Mouse (Mus musculus): ENCODE data around the gene Cenpx.

Cenpx gene

DNA sequence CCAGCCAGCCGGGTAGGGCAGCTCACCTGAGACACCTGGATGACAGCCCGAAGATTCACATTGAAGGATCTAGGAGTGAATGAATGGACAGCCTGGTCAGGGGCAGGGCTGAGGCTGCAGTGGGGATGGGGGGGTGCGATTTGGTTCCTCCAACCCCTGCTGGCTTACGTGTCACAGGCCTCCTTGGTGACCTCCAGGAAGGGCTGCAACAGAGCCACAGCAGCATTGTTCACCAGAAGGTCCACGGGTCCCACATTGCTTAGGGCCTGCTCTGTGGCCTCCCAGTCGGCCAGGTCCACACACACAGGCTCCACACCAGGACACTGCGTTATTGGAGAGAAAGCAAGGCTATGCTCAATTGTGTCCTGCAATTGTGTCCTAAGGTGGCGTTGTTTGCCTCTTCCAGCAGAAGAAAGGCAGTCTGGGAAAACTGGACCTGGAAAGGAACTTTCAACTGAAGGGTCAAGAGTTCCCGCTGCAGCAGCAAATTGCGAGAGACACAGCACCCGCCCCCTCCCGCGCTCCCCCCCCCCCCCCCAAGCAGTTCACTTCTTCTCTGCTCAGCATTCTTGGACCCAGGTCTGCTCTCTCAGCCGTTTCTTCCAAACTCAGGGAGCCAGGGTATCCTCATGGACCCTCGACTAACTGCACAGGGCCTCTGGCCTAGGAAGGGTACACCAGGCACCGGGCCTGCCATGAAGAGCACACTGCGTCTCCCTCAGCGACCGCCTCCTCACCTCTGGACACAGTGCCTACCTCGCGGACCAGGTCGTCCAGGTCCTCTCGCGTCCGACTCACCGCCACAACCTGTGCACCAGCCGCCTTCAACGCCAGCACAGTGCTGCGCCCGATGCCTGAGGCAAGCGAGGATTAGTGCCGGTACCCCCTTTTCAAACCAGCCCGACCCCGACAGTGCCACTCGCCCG lies 13.0 kb upstream of the Cenpx start:
- DNase-seq (ENCODE audit: low read depth, low spot score), result no peak

- DNase-seq (ENCODE audit: low read depth, low spot score), result no peak
Observed at GRCm38 (mm10) chr11:120723509-120723908, 10.0 kb upstream of the Cenpx start.

GRCm38 (mm10) chr11:120722761-120723382 lies 9.3 kb upstream of the Cenpx start:
- DNase-seq (ENCODE audit: low read depth, low spot score), result no peak

DNA sequence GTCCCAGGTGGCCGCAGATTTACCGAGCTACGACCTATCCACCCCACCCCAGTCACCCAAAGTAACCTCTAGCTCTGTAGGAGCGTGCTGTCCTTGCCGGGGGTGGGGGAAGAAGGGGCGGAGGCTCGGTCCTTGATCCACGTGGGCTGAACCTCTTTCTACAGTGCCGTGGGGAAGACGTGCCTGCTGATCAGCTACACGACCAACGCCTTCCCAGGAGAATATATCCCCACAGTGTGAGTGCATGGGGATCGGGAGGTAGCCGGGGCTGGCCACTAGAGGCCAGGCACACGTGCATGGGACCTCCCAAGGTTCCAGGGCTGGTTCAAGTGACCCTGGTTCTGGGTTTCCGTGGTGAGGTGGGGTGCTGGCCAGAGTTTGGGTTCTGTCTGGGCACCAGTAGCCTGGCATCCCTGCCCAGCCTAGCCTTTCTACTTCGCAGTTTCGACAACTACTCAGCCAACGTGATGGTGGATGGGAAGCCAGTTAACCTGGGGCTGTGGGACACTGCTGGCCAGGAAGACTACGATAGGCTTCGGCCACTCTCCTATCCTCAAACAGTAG lies 8.6 kb upstream of the Cenpx start:
- DNase-seq (ENCODE audit: low read depth, low spot score), result no peak

DNA sequence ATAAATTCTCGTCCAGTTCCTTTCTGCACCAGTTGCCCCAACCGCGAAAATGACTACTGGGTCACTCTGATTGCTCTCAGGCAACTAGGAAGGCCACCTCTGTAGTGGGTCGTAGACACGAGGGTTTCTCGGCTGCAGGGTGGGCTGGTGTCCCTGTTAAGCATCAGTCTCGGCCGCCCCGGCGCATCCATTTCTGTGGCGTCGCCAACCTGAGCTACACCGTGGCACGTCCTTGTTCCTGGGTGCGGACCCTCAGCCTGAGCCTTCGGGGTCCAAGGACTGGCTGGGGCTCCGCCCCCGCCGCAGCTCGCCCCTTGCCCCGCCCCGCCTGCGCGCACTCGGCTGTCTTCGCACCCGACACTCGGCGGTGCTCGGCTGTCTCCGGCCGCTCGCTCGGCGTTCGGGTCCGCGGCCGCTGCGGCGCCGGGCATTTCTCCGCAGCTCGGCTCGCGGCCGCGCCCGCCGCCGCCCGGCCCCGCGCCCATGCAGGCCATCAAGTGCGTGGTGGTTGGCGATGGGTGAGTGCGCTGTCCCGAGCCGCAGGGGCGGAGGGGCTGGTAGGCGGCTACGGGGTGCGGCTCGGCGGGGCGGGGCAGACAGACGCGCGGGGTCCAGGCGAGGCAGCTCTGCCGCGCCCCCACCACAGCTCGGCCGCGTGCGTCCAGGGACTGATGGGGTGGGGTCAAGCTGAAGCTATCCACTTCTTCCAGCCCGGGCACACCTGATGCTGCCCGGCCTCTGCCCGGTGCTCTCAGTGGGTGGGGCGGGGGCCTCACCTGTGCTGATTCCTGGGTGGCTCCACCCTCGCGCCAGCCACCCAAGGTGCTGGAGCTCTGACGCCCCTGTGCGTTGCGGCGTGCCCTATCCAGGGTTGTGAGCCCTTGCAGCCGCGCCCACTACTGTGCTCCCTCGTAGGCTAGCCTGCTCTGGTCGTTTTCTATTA lies 7.9 kb upstream of the Cenpx start, which contains the start of gene Rac3:
TSS of gene Rac3 (plus strand) at position 347 of the 943 bp plus-strand sequence.
- DNase-seq (ENCODE audit: low read depth, low spot score), result no peak

DNA sequence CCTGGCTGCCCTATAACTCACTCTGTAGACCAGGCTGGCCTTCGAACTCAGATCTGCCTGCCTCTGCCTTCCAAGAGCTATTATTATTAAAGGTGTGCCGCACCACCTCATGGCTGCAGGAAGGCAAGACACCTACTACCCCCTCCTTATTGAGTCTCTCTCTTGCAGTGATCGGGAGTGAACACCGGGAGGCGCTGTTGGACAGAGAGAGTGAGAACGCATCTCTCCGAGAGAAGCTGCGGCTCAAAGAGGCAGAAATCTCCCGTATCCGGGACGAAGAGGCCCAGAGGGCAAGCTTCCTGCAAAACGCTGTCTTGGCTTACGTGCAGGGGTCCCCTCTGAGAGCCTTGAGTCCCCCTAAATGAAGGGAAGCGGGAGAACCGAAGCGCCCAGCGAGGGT lies 6.9 kb upstream of the Cenpx start:
- peak; percentile 89 for DNase-seq (ENCODE audit: low read depth, low spot score)

GRCm38 (mm10) chr11:120719841-120720376 lies 6.4 kb upstream of the Cenpx start:
- no peak for DNase-seq (ENCODE audit: low read depth, low spot score)

DNA sequence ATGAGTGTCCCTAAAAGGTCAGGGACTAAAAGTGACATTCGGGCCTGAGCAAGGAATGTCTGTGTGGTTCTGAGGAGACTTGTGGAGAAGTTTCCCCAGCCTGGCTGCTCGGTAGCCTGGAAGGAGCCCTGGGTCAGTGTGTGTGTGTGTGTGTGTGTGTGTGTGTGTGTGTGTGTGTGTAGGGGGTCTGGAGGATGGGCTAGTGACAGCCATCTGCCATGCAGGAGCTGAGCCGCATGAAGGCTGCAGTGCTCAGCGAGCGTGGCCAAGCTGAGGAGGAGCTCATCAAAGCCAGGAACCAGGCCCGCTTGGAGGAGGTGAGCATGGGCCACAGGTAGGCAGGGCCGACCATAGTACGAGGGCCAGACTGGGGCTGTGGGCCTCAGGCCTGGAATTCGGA lies 5.7 kb upstream of the Cenpx start:
- no peak for DNase-seq (ENCODE audit: low read depth, low spot score)

- DNase-seq (ENCODE audit: low read depth, low spot score), result no peak
Observed at GRCm38 (mm10) chr11:120715131-120715530, 1.6 kb upstream of the Cenpx start.

DNA sequence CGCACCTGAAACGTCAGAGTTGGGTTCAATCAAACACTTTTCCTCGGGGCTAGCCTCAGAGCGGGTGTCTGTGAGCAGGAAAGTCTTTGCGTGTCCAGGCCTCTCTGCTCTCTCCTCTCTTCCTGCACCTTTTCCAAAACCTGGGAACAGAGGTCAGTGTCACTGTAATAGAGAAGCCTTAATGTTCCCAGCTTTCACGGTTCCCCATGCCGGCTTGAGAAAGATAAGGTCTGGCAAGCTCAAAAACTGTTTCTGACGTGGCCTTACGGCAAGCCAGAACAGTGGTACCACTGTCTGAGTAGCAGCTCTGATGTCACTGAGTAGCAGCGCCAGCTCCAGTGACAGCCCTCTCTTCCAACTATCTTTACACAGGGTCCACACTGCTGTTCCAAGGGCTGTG lies 1.0 kb upstream of the Cenpx start:
- DNase-seq (ENCODE audit: low read depth, low spot score), result no peak

GRCm38 (mm10) chr11:120712771-120713568 lies 568 bp downstream of the Cenpx start:
- DNase-seq (ENCODE audit: low read depth, low spot score), result no peak

- DNase-seq (ENCODE audit: low read depth, low spot score), result no peak
Observed at GRCm38 (mm10) chr11:120711980-120712604, 1.4 kb downstream of the Cenpx start.

- DNase-seq (ENCODE audit: low read depth, low spot score), result no peak
Observed at GRCm38 (mm10) chr11:120710672-120711071, 2.9 kb downstream of the Cenpx start.

DNA sequence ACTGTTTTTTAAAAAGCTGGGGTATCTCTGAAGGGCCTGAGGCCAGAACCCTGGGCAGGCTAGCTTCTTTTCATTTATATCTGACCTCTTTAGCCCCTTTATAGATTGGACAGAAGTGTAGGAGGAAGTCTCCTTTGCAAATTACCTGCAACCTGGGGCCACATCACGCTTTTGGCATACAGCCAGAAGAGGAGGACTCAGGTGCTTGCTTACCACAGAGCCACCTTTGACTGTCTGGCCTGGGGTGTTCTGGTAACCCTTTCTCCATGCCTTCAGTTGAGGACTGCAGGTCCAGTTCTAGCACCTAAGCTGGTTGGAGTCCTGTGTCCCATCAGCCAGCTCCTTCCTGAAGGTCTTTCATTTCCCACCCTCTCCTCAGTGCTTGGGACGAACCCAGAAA lies 4.0 kb downstream of the Cenpx start:
- no peak for DNase-seq (ENCODE audit: low read depth, low spot score)

GRCm38 (mm10) chr11:120707969-120708368 lies 5.6 kb downstream of the Cenpx start:
- no peak for DNase-seq (ENCODE audit: low read depth, low spot score)

- DNase-seq (ENCODE audit: low read depth, low spot score), result no peak
Observed at GRCm38 (mm10) chr11:120707225-120707624, 6.3 kb downstream of the Cenpx start.

DNA sequence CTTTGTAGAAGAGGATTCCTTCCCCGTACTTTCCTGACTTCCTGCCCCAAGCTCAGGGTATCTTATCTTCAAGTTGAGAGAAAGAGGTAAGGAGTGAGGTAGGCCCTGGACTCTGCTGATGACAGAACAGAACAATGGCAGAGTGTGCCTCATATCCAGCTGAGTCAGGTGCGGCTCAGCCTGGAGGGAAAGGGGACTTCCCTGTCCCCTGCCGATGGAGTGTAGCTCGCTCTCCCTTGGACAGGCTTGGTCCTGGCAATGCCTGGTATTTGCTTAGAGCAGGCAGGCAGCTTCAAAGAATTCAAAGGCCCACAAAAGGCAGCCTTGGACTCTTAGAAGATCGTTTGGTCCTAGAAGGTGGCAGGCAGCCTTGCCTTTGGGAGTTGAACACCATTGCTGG lies 7.4 kb downstream of the Cenpx start:
- no peak for DNase-seq (ENCODE audit: low read depth, low spot score)

DNA sequence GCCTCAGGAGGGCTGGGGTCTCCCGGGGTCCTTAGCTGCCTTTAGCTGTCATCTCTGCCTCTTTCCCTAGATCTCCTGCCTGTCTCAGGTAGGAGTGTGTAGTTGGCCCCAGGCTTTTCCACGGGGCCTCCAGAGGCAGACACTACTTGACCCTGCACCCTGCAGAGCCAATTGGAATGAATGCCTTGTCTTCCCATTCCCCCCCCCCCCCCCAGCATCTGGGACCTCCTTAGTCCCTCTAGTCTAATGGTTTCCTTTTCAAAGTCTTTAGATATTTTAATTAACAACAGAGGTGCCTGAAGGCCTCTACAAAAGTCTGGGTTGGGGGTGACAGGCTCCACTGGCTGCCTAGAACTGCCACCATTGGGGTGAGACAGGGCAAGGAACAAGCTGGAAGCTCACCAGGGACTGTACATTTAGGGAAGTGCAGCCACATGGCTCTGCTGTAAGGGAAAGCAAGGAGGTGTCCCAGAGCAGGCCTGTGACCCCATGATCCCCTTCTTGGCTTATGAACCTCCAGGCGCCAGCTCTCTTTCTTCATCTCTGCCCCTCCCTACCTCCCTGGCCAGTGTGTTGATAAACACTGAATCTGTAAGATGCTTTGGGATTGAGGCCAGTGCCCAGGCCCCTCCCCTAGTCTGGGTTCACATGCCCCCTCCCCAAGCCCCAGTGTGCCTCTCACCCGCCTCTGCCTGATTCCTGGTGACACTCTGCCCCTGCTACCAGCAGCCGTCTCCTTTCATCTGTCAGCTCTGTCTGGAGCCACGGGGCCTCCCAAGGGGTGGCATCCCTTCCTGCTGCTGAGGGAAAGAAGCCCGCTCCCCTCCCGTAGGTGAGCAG lies 8.8 kb downstream of the Cenpx start:
- no peak for DNase-seq (ENCODE audit: low read depth, low spot score)
